Mouse (Mus musculus) frontal cortex, adult (tissue): ENCODE data around the gene Vmn2r28.
"Not testable (repeated sequence)": the region's sequence is repeated elsewhere in the genome, so short reads cannot be mapped to it uniquely, and the experiment has no call there.

ENCODE experiments used
- ATAC-seq: cut with Nextera tagmentation; 2 replicates; pipeline ENCODE4 v1.9.2; 2017; ENCODE audit warnings: mild to moderate bottlenecking, moderate library complexity, mixed read lengths; ENCODE audit not compliant: low TSS enrichment

The Vmn2r28 gene

GRCm38 (mm10) chr7:5493856-5494255 lies at the start of gene Vmn2r28:
Vmn2r28 (minus strand) TSS chr7:5493956.
- ATAC-seq = not testable (repeated sequence)

DNA sequence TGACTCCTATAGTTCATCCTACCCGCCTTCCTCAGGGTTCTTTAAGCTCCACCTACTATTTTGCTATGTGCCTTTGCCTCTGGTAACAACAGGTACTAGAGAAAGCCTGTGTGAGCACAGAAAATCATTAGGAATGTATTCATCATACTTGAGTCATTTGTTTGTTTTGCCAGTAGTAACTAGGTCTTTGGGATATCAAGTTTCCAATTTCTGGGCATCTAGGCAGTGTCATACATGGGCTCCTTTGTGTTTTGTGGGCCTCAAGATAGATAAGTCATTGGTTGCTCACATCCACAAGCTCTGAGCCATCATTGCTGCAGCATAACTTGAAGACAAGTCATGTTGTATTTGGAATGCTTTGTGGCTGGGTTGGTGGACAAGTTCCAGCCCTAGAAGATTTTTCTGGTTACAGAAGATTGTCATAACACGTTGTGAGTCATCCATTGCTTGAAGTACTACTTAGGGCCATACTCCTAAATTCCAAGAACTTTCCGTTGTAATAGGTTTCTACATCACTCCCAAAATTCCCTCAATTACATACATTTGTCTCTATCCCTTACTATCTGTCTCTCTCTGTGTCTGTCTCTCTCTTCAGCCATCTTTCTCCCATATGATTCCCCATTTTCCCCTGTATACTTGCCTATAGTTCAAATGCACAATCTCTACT lies 47.1 kb upstream of the Vmn2r28 start:
- not testable (repeated sequence) for ATAC-seq

GRCm38 (mm10) chr7:5456674-5457073 lies 37.1 kb downstream of the Vmn2r28 start, which contains the start of gene Vmn1r59:
Vmn1r59 (minus strand) TSS chr7:5456774.
- ATAC-seq = no peak

DNA sequence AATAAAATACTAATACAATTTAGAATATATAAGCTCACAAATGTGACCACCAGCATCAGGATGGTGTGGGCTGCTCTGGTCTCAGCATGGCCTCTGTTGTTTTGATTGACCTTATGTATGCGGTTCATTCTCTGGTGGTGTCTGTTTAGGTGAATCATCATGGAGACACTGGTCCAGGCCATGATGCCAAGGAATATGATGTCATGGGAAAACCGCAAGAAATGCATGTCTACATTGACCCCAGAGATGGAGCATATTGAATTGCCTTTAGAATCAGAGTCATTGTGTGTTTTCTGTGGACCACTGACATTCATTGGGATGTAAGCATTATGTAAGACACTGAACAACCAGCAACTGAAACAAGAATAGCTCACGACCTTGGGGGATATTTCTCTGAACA lies 39.7 kb downstream of the Vmn2r28 start:
- not testable (repeated sequence) for ATAC-seq

- ATAC-seq = no peak
Observed at GRCm38 (mm10) chr7:5448627-5449026, 45.1 kb downstream of the Vmn2r28 start.
